Mouse (Mus musculus) layer of hippocampus, postnatal 14 days (tissue): ENCODE results near the gene Kcnk3. TPM values are rescaled to one million over a fixed set of nuclear protein-coding genes. Genes with fewer than 3 reads are reported as not detected.

Experiments
- DNase-seq, 2 experiments: peaks; one replicate each; pipeline ENCODE4 v3.0.0; 2021 to 2022; ENCODE audit warnings: low spot score in 2 of 2, mixed read lengths in 1 of 2
- microRNA-seq, 2 experiments: library from miRNA; unstranded; fragments of <30 nt; microRNA quantifications; one replicate each; pipeline ENCODE4 v1.2.0; 2021
- total RNA-seq, 2 experiments: library from RNA; stranded (reverse); gene quantifications; 2 replicates each; pipeline ENCODE4 v1.2.3; 2021

Kcnk3 gene
- total RNA-seq, 2 experiments from 2014 or later: 6.9 to 9.0 TPM

- DNase-seq: no peak
Measured at GRCm38 (mm10) chr5:30667686-30668085, 79.7 kb downstream of the Kcnk3 start.

- DNase-seq: no peak
Measured at GRCm38 (mm10) chr5:30668637-30669495, 80.9 kb downstream of the Kcnk3 start.

DNA sequence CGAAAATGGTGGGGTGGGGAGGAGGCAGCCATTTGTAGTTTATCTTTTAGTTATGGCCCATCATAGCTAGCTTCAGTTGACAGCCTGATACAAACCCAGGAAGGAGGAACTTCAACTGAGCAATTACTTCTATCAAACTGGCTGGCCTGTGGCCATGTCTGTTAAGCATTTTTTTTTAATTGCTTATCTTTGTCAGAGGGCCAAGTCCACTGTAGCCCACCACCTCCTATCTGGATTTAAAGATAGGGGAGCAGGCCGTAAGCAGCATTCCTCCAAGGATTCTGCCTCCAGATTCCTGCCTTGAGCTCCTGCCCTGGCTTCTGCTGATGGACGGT is 81.5 kb downstream of the Kcnk3 start:
- no peak for DNase-seq

- DNase-seq: no peak
Measured at GRCm38 (mm10) chr5:30670091-30670490, 82.1 kb downstream of the Kcnk3 start.

GRCm38 (mm10) chr5:30674001-30674400 is 86.0 kb downstream of the Kcnk3 start:
- DNase-seq: no peak

Small RNA genes within 50 kb of the gene (microRNA-seq; reads per million reads assigned to microRNA genes)
- 0 reads per million in 2 experiments for gene Mir5625

Other genes with a start within 250 kb of the Kcnk3 start
- gene Otof, start 126.2 kb upstream of the Kcnk3 start, total RNA-seq: 1 to 10 TPM; 3.5 to 5.5 TPM
- gene 1700001C02Rik, start 122.1 kb upstream of the Kcnk3 start, total RNA-seq: under 1 TPM in 1 of 2 experiments, not detected in 1; 0.65 TPM
- gene Cib4, start 42.3 kb upstream of the Kcnk3 start, total RNA-seq: not detected
- 10 to 100 TPM; 32.6 to 32.7 TPM for gene Slc35f6, start 59.8 kb downstream of the Kcnk3 start, total RNA-seq
- 1 to 10 TPM; 4.8 to 5.5 TPM for gene Cenpa, start 78.6 kb downstream of the Kcnk3 start, total RNA-seq
- gene Dpysl5, start 123.4 kb downstream of the Kcnk3 start, total RNA-seq: 100 to 1,000 TPM; 114 to 115 TPM
- 100 to 1,000 TPM; 205 to 211 TPM for gene Mapre3, start 226.5 kb downstream of the Kcnk3 start, total RNA-seq